Mouse (Mus musculus): ENCODE measurements around the gene Dnajb3.

The Dnajb3 gene

GRCm38 (mm10) chr1:88205294-88205922 is at the start of gene Dnajb3:
TSS of gene Dnajb3 (minus strand) at chr1:88205782.
- Histone ChIP-seq H3K27me3 (ENCODE audit: control insufficient read depth, insufficient read depth, low read length, poor library complexity, severe bottlenecking) (no peaks in the 10 kb centered on the region), H3K36me3 (ENCODE audit: control insufficient read depth, insufficient read depth, low read length, poor library complexity, severe bottlenecking) (no peaks in the 10 kb centered on the region)
- DNase-seq (ENCODE audit: low read depth, low spot score) = peak; percentile 38

- Histone ChIP-seq H3K27me3 (ENCODE audit: control insufficient read depth, insufficient read depth, low read length, poor library complexity, severe bottlenecking) (no peaks in the 10 kb centered on the region), H3K36me3 (ENCODE audit: control insufficient read depth, insufficient read depth, low read length, poor library complexity, severe bottlenecking) (no peaks in the 10 kb centered on the region)
- no peak for DNase-seq (ENCODE audit: low read depth, low spot score)
Measured at GRCm38 (mm10) chr1:88254793-88255465, 49.3 kb upstream of the Dnajb3 start.

GRCm38 (mm10) chr1:88253540-88253939 is 48.0 kb upstream of the Dnajb3 start:
- no peaks in the 10 kb centered on the region for H3K36me3 ChIP-seq (ENCODE audit: control insufficient read depth, insufficient read depth, low read length, poor library complexity, severe bottlenecking)
- H3K27me3 ChIP-seq (ENCODE audit: control insufficient read depth, insufficient read depth, low read length, poor library complexity, severe bottlenecking) = no peaks in the 10 kb centered on the region
- no peak for DNase-seq (ENCODE audit: low read depth, low spot score)

- peak; percentile 59 for DNase-seq (ENCODE audit: low read depth, low spot score)
- Histone ChIP-seq H3K27me3 (ENCODE audit: control insufficient read depth, insufficient read depth, low read length, poor library complexity, severe bottlenecking) (no peaks in the 10 kb centered on the region), H3K36me3 (ENCODE audit: control insufficient read depth, insufficient read depth, low read length, poor library complexity, severe bottlenecking) (no peaks in the 10 kb centered on the region)
Measured at GRCm38 (mm10) chr1:88253106-88253505, 47.5 kb upstream of the Dnajb3 start.

GRCm38 (mm10) chr1:88250023-88250422 is 44.4 kb upstream of the Dnajb3 start:
- no peaks in the 10 kb centered on the region for H3K27me3 ChIP-seq (ENCODE audit: control insufficient read depth, insufficient read depth, low read length, poor library complexity, severe bottlenecking)
- H3K36me3 ChIP-seq (ENCODE audit: control insufficient read depth, insufficient read depth, low read length, poor library complexity, severe bottlenecking) = no peaks in the 10 kb centered on the region
- no peak for DNase-seq (ENCODE audit: low read depth, low spot score)

- DNase-seq (ENCODE audit: low read depth, low spot score) = no peak
- H3K36me3 ChIP-seq (ENCODE audit: control insufficient read depth, insufficient read depth, low read length, poor library complexity, severe bottlenecking) = no peaks in the 10 kb centered on the region
- no peaks in the 10 kb centered on the region for H3K27me3 ChIP-seq (ENCODE audit: control insufficient read depth, insufficient read depth, low read length, poor library complexity, severe bottlenecking)
Measured at GRCm38 (mm10) chr1:88249596-88249995, 44.0 kb upstream of the Dnajb3 start.

- Histone ChIP-seq H3K36me3 (ENCODE audit: control insufficient read depth, insufficient read depth, low read length, poor library complexity, severe bottlenecking) (no peaks in the 10 kb centered on the region), H3K27me3 (ENCODE audit: control insufficient read depth, insufficient read depth, low read length, poor library complexity, severe bottlenecking) (no peaks in the 10 kb centered on the region)
- DNase-seq (ENCODE audit: low read depth, low spot score) = no peak
Measured at GRCm38 (mm10) chr1:88248658-88249057, 43.1 kb upstream of the Dnajb3 start.

GRCm38 (mm10) chr1:88247660-88248059 is 42.1 kb upstream of the Dnajb3 start:
- Histone ChIP-seq H3K36me3 (ENCODE audit: control insufficient read depth, insufficient read depth, low read length, poor library complexity, severe bottlenecking) (no peaks in the 10 kb centered on the region), H3K27me3 (ENCODE audit: control insufficient read depth, insufficient read depth, low read length, poor library complexity, severe bottlenecking) (no peaks in the 10 kb centered on the region)
- DNase-seq (ENCODE audit: low read depth, low spot score) = no peak

GRCm38 (mm10) chr1:88246386-88246785 is 40.8 kb upstream of the Dnajb3 start:
- H3K36me3 ChIP-seq (ENCODE audit: control insufficient read depth, insufficient read depth, low read length, poor library complexity, severe bottlenecking) = no peaks in the 10 kb centered on the region
- H3K27me3 ChIP-seq (ENCODE audit: control insufficient read depth, insufficient read depth, low read length, poor library complexity, severe bottlenecking) = no peaks in the 10 kb centered on the region
- no peak for DNase-seq (ENCODE audit: low read depth, low spot score)

GRCm38 (mm10) chr1:88245881-88246280 is 40.3 kb upstream of the Dnajb3 start:
- DNase-seq (ENCODE audit: low read depth, low spot score) = no peak
- Histone ChIP-seq H3K27me3 (ENCODE audit: control insufficient read depth, insufficient read depth, low read length, poor library complexity, severe bottlenecking) (no peaks in the 10 kb centered on the region), H3K36me3 (ENCODE audit: control insufficient read depth, insufficient read depth, low read length, poor library complexity, severe bottlenecking) (no peaks in the 10 kb centered on the region)

GRCm38 (mm10) chr1:88243861-88244260 is 38.3 kb upstream of the Dnajb3 start:
- H3K27me3 ChIP-seq (ENCODE audit: control insufficient read depth, insufficient read depth, low read length, poor library complexity, severe bottlenecking) = no peaks in the 10 kb centered on the region
- H3K36me3 ChIP-seq (ENCODE audit: control insufficient read depth, insufficient read depth, low read length, poor library complexity, severe bottlenecking) = no peaks in the 10 kb centered on the region
- DNase-seq (ENCODE audit: low read depth, low spot score) = no peak

- no peak for DNase-seq (ENCODE audit: low read depth, low spot score)
- Histone ChIP-seq H3K36me3 (ENCODE audit: control insufficient read depth, insufficient read depth, low read length, poor library complexity, severe bottlenecking) (no peaks in the 10 kb centered on the region), H3K27me3 (ENCODE audit: control insufficient read depth, insufficient read depth, low read length, poor library complexity, severe bottlenecking) (no peaks in the 10 kb centered on the region)
Measured at GRCm38 (mm10) chr1:88240579-88240978, 35.0 kb upstream of the Dnajb3 start.

- no peak for DNase-seq (ENCODE audit: low read depth, low spot score)
- no peaks in the 10 kb centered on the region for H3K36me3 ChIP-seq (ENCODE audit: control insufficient read depth, insufficient read depth, low read length, poor library complexity, severe bottlenecking)
- no peaks in the 10 kb centered on the region for H3K27me3 ChIP-seq (ENCODE audit: control insufficient read depth, insufficient read depth, low read length, poor library complexity, severe bottlenecking)
Measured at GRCm38 (mm10) chr1:88240072-88240471, 34.5 kb upstream of the Dnajb3 start.

- Histone ChIP-seq H3K36me3 (ENCODE audit: control insufficient read depth, insufficient read depth, low read length, poor library complexity, severe bottlenecking) (no peaks in the 10 kb centered on the region), H3K27me3 (ENCODE audit: control insufficient read depth, insufficient read depth, low read length, poor library complexity, severe bottlenecking) (no peaks in the 10 kb centered on the region)
- DNase-seq (ENCODE audit: low read depth, low spot score) = no peak
Measured at GRCm38 (mm10) chr1:88238771-88239170, 33.2 kb upstream of the Dnajb3 start.

- DNase-seq (ENCODE audit: low read depth, low spot score) = no peak
- Histone ChIP-seq H3K36me3 (ENCODE audit: control insufficient read depth, insufficient read depth, low read length, poor library complexity, severe bottlenecking) (no peaks in the 10 kb centered on the region), H3K27me3 (ENCODE audit: control insufficient read depth, insufficient read depth, low read length, poor library complexity, severe bottlenecking) (no peaks in the 10 kb centered on the region)
Measured at GRCm38 (mm10) chr1:88237311-88237710, 31.7 kb upstream of the Dnajb3 start.

All from splenic B cell, adult 2 months (primary cell).